ENCODE assay signal across 22 mouse cellular contexts in the genomic region with DNA sequence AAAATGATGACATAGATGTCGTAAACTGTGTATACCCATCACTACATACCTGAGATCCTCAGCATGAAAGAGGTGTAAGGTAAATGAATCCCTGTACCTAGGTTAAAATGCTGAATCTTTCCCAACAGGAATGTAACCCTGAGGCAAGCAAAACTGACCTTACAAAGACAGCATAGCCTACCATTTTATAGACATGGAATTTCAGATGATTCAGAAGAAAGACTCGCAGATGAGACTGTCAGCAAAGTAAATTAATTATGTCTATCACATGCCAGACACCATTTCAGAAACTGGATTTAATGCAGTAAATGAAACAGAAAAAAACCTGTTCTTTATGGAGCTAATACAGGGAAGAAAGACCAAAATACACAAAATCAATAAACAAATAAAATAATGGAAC. TPM values are rescaled to one million over a fixed set of nuclear protein-coding genes. Genes with fewer than 3 reads are reported as not detected.
DNase-seq lines count a peak whose midpoint lies in the region; ATAC-seq and TF ChIP-seq lines count a peak whose summit lies in the region.
"Had no signal": no experiment of that assay in that cellular context is flagged by ENCODE, and none has a peak within 500 bp of the region (broad histone marks: within the 10 kb centered on the region; RNA-seq: fewer than 3 reads in every experiment).

No protein-coding gene starts in this region.

- POLR2A ChIA-PET in Patski (lab: Charles Lee), result interaction anchor here (1.2 kb wide), 1 partner anchor 35 kb away, joined by 3 read pairs; no protein-coding TSS in a partner anchor

- CTCF ChIA-PET in Patski (lab: Charles Lee), result interaction anchor here (1.5 kb wide), 1 partner anchor 21 kb away, joined by 4 read pairs; no protein-coding TSS in a partner anchor

- in situ Hi-C loops in Patski (cut with MboI; ENCODE audit: low pct_unique_long_range_greater_than_20kb), result no loop called here

- TF ChIP-seq CTCF in Patski (IDR thresholded peaks at IDR 0.05), result no peak

- DNase-seq in 3T3-L1 (ENCODE audit: low read depth, low spot score), result peak; percentile 39
- peak; percentile 80 for DNase-seq in Muller cell, postnatal 12 days (ENCODE audit: inconsistent ontology term)
- no peak for DNase-seq in Patski (ENCODE audit: low read depth, low spot score)
- no peak for DNase-seq in gastrocnemius, postnatal 10 days
- DNase-seq in embryo, embryonic 9.5 days (ENCODE audit: extremely low spot score), result no peak
- DNase-seq in urinary bladder, postnatal 36 days (ENCODE audit: low spot score in 2 of 2), result no peak
- DNase-seq: adrenal gland, adult 2 months; adrenal gland, adult 8-10 months; adrenal gland, postnatal 10 days; adrenal gland, postnatal 14 days; adrenal gland, postnatal 25 days; adrenal gland, postnatal 36 days; B cell, adult 2 months; cerebellum, adult 11 months; cerebellum, adult 11-12 months; cerebellum, adult 18-20 months; cerebellum, adult 2 months; cerebellum, adult 8-10 months; cerebellum, adult 9-10 months had no signal

- ATAC-seq in Patski, result peak; percentile 56
- ATAC-seq: activated CD4-positive, CD25-positive, alpha-beta regulatory T cell, adult 4 months; CD4-positive, CD25-positive, alpha-beta regulatory T cell, adult 4 months had no signal

- H3K27me3 ChIP-seq in Patski, result no peaks in the 10 kb centered on the region
- H3K27me3 ChIP-seq: CH12.LX had no signal

RNA-seq across cellular contexts. Expression of a gene that starts 23.7 kb away (rescaled TPM):
- 309 TPM for polyA plus RNA-seq in Patski (2021)
- total RNA-seq in gastrocnemius, postnatal 10 days (2021), result 10 to 100 TPM; 50.5 to 55.1 TPM

RNA-seq across cellular contexts. Expression of a gene that starts 34.5 kb away (rescaled TPM):
- 84.9 TPM for polyA plus RNA-seq in Patski (2021)
- total RNA-seq in gastrocnemius, postnatal 10 days (2021), result 10 to 100 TPM; 22.8 to 27.5 TPM

RNA-seq across cellular contexts. Expression of a gene that starts 41.9 kb away (rescaled TPM):
- 45.1 TPM for polyA plus RNA-seq in Patski (2021)
- 10 to 100 TPM; 14.6 to 22.1 TPM for total RNA-seq in gastrocnemius, postnatal 10 days (2021)

Comparison
In these comparisons a context has a peak if more than half of its experiments do, and no peak if none do; other contexts are left out.
1. DNase-seq: peak in 3T3-L1 (single experiment) and Muller cell, postnatal 12 days (single experiment); none in Patski (single experiment), gastrocnemius, postnatal 10 days (single experiment), embryo, embryonic 9.5 days (single experiment) and urinary bladder, postnatal 36 days (0 of 2).